Mouse (Mus musculus): ENCODE data around the gene Pde5a. TPM values are rescaled to one million over a fixed set of nuclear protein-coding genes. Genes with fewer than 3 reads are reported as not detected.

The Pde5a gene
- polyA plus RNA-seq (2012; rRNA removed) = 5.3 and 5.6 TPM in 2 replicates

GRCm38 (mm10) chr3:122728852-122729600 lies at the start of gene Pde5a:
TSS of gene Pde5a (plus strand) at chr3:122728947.

GRCm38 (mm10) chr3:122894772-122895171 lies 166.0 kb downstream of the Pde5a start, which contains the start of gene Fabp2:
TSS of gene Fabp2 (plus strand) at chr3:122895072.

Other genes starting within 250 kb of the Pde5a start
- 297 and 338 TPM in 2 replicates for gene Fnbp1l, start 109.2 kb upstream of the Pde5a start, polyA plus RNA-seq (2012; rRNA removed)
- 0.10 TPM in 1 of 2 replicates, not detected in the other for gene Fabp2, start 166.1 kb downstream of the Pde5a start, polyA plus RNA-seq (2012; rRNA removed)
- gene Gm10959, start 190.4 kb downstream of the Pde5a start, polyA plus RNA-seq (2012; rRNA removed) = not detected in 2 replicates
- gene 1810037I17Rik, start 195.3 kb downstream of the Pde5a start, polyA plus RNA-seq (2012; rRNA removed) = 55.9 and 59.0 TPM in 2 replicates